Mouse (Mus musculus) CH12.LX (cell line): ENCODE data around the gene Exoc3. TPM values are rescaled to one million over a fixed set of nuclear protein-coding genes. Genes with fewer than 3 reads are reported as not detected.

Experiments used
- DNase-seq: peaks from one replicate; pipeline ENCODE4 v3.0.0-alpha.2; 2013; ENCODE audit errors: extremely low read depth
- H3K27ac ChIP-seq: 2 replicates; pipeline ENCODE4 v1.5.1; 2012; ENCODE audit warnings: low read depth, mild to moderate bottlenecking, control low read depth, moderate library complexity; ENCODE audit not compliant: insufficient read depth
- H3K27me3 ChIP-seq: replicated peaks from 2 replicates; pipeline ENCODE3; 2012; ENCODE audit warnings: inconsistent platforms
- H3K36me3 ChIP-seq, 2 experiments: replicated peaks in 1 of 2; 2 replicates each; pipeline versions ENCODE3 to v1.6.1; 2012; ENCODE audit warnings: inconsistent platforms in 1 of 2, low read length in 1 of 2, mild to moderate bottlenecking in 1 of 2, mixed read lengths in 1 of 2, moderate library complexity in 1 of 2; ENCODE audit not compliant: control insufficient read depth in 1 of 2, insufficient read depth in 1 of 2
- H3K4me1 ChIP-seq, 2 experiments: 2 replicates each; pipeline ENCODE4 v1.6.1; 2012; ENCODE audit warnings: inconsistent platforms in 1 of 2, moderate library complexity in 1 of 2; ENCODE audit not compliant: insufficient read depth in 2 of 2, control insufficient read depth in 1 of 2
- H3K4me2 ChIP-seq: 2 replicates; pipeline ENCODE4 v1.6.1; 2012; ENCODE audit warnings: low read depth, mild to moderate bottlenecking, control low read depth; ENCODE audit not compliant: poor library complexity, insufficient read depth, severe bottlenecking
- H3K4me3 ChIP-seq, 3 experiments: fragments of 150-350 bp in 1 of 3; sonication (generic) in 1 of 3; replicated peaks in 1 of 3; 2 replicates each; pipeline versions ENCODE3 to v1.5.1; 2011 to 2012; ENCODE audit warnings: low read depth in 2 of 3, low read length in 2 of 3, mild to moderate bottlenecking in 2 of 3, moderate library complexity in 2 of 3, control low read depth in 1 of 3, improper control_type of control experiment in 1 of 3, inconsistent platforms in 1 of 3, mixed read lengths in 1 of 3; ENCODE audit not compliant: poor library complexity in 1 of 3
- H3K79me2 ChIP-seq: replicated peaks from 2 replicates; pipeline ENCODE4 v1.6.1; 2012; ENCODE audit warnings: mild to moderate bottlenecking, moderate library complexity; ENCODE audit not compliant: control insufficient read depth, poor library complexity, insufficient read depth, severe bottlenecking; ENCODE audit errors: extremely low read depth
- H3K9ac ChIP-seq: 2 replicates; pipeline ENCODE4 v1.6.1; 2012; ENCODE audit warnings: low read depth, mild to moderate bottlenecking, control low read depth, moderate library complexity; ENCODE audit not compliant: insufficient read depth
- H3K9me3 ChIP-seq: replicated peaks from 2 replicates; pipeline ENCODE3; 2012; ENCODE audit warnings: low read length, inconsistent platforms, mixed read lengths
- BHLHE40 ChIP-seq: IDR thresholded peaks from 2 replicates; pipeline ENCODE4 v1.6.1; 2011; ENCODE audit warnings: mild to moderate bottlenecking, low read depth, low read length, improper control_type of control experiment
- CHD1 ChIP-seq: IDR thresholded peaks from 2 replicates; pipeline ENCODE4 v1.6.1; 2012; ENCODE audit warnings: low read depth, low read length, improper control_type of control experiment, inconsistent platforms
- CTCF ChIP-seq, 2 experiments: IDR thresholded peaks in 1 of 2; conservative IDR thresholded peaks in 1 of 2; 2 replicates each; pipeline ENCODE4 v1.5.1; 2011 to 2012; ENCODE audit warnings: low read depth in 2 of 2, low read length in 2 of 2, improper control_type of control experiment in 1 of 2, inconsistent platforms in 1 of 2, mild to moderate bottlenecking in 1 of 2, moderate library complexity in 1 of 2
- E2F4 ChIP-seq: IDR thresholded peaks from 2 replicates; pipeline ENCODE4 v1.6.1; 2011; ENCODE audit warnings: low read depth, low read length, improper control_type of control experiment; ENCODE audit not compliant: insufficient replicate concordance
- ETS1 ChIP-seq: conservative IDR thresholded peaks from 2 replicates; pipeline ENCODE4 v1.6.1; 2012; ENCODE audit warnings: low read depth, mild to moderate bottlenecking, inconsistent platforms, low read length, improper control_type of control experiment, moderate library complexity
- JUN ChIP-seq: IDR thresholded peaks from 2 replicates; pipeline ENCODE4 v1.6.1; 2011; ENCODE audit warnings: low read depth, mild to moderate bottlenecking, low read length, improper control_type of control experiment, moderate library complexity; ENCODE audit not compliant: insufficient read depth
- JUND ChIP-seq: conservative IDR thresholded peaks from 2 replicates; pipeline ENCODE4 v1.6.1; 2011; ENCODE audit warnings: low read depth, low read length, improper control_type of control experiment
- KAT2A ChIP-seq: IDR thresholded peaks from 2 replicates; pipeline ENCODE4 v1.6.1; 2012; ENCODE audit warnings: low read length, improper control_type of control experiment, inconsistent platforms; ENCODE audit not compliant: insufficient replicate concordance
- MAFK ChIP-seq: IDR thresholded peaks from 2 replicates; pipeline ENCODE4 v1.6.1; 2011; ENCODE audit warnings: low read length, improper control_type of control experiment; ENCODE audit not compliant: insufficient replicate concordance
- MAZ ChIP-seq: IDR thresholded peaks from 2 replicates; pipeline ENCODE4 v1.6.1; 2012; ENCODE audit warnings: low read depth, mild to moderate bottlenecking, inconsistent platforms, low read length, improper control_type of control experiment, moderate library complexity
- NELFE ChIP-seq: IDR thresholded peaks from 2 replicates; pipeline ENCODE4 v1.6.1; 2011; ENCODE audit warnings: low read depth, low read length, improper control_type of control experiment
- NRF1 ChIP-seq: IDR thresholded peaks from 2 replicates; pipeline ENCODE4 v1.6.1; 2014; ENCODE audit warnings: low read depth, mild to moderate bottlenecking, inconsistent platforms, low read length, improper control_type of control experiment, moderate library complexity
- POLR2A ChIP-seq: IDR thresholded peaks from 2 replicates; pipeline ENCODE4 v1.6.1; 2011; ENCODE audit warnings: low read depth, mild to moderate bottlenecking, improper control_type of control experiment, low read length
- RAD21 ChIP-seq: IDR thresholded peaks from 2 replicates; pipeline ENCODE4 v1.6.1; 2011; ENCODE audit warnings: low read depth, mild to moderate bottlenecking, low read length, improper control_type of control experiment, moderate library complexity
- SIN3A ChIP-seq: IDR thresholded peaks from 2 replicates; pipeline ENCODE4 v1.6.1; 2012; ENCODE audit warnings: low read length, improper control_type of control experiment, inconsistent platforms
- TCF12 ChIP-seq: IDR thresholded peaks from 2 replicates; pipeline ENCODE4 v1.6.1; 2014; ENCODE audit warnings: low read depth, mild to moderate bottlenecking, inconsistent platforms, low read length, improper control_type of control experiment
- UBTF ChIP-seq: IDR thresholded peaks from 2 replicates; pipeline ENCODE4 v1.6.1; 2012; ENCODE audit warnings: low read depth, mild to moderate bottlenecking, inconsistent platforms, low read length, improper control_type of control experiment, moderate library complexity
- USF2 ChIP-seq: conservative IDR thresholded peaks from 2 replicates; pipeline ENCODE4 v1.6.1; 2011; ENCODE audit warnings: low read depth, low read length, improper control_type of control experiment
- ZKSCAN1 ChIP-seq: IDR thresholded peaks from 2 replicates; pipeline ENCODE4 v1.6.1; 2012; ENCODE audit warnings: low read depth, inconsistent platforms, low read length, improper control_type of control experiment, borderline replicate concordance
- ZNF384 ChIP-seq: IDR thresholded peaks from 2 replicates; pipeline ENCODE4 v1.6.1; 2012; ENCODE audit warnings: low read depth, low read length, improper control_type of control experiment, inconsistent platforms
- dilution Hi-C: fragments of 300-500 bp; cut with MboI; formaldehyde crosslinking; loops from 2 replicates; pipeline ENCODE4 v1.14.3; 2020; ENCODE audit warnings: low sequenced_read_pairs; ENCODE audit not compliant: extremely low pct_unique_long_range_greater_than_20kb, extremely low pct_ligation_motif_present
- in situ Hi-C: fragments of 300-500 bp; cut with MboI; formaldehyde crosslinking; loops from 3 replicates; pipeline ENCODE4 v1.14.3; 2019; ENCODE audit warnings: low sequenced_read_pairs, low pct_ligation_motif_present, low pct_unique_long_range_greater_than_20kb, mixed read lengths
- polyA plus RNA-seq: library from polyadenylated mRNA; unstranded; fragments of >175 nt; gene quantifications from 2 replicates; pipeline ENCODE4 v1.2.1, GENCODE M21; 2012; ENCODE audit warnings: low read depth; ENCODE audit not compliant: insufficient read length
- total RNA-seq, 2 experiments: library from RNA; depleted of rRNA; stranded (reverse); fragments of 300-350 nt in 1 of 2; fragments of >200 nt in 1 of 2; gene quantifications; 2 replicates each; pipeline ENCODE4 v1.2.3; 2012 to 2014

Exoc3 gene
- total and polyA plus RNA-seq, 3 experiments: 23.3 to 28.9 (median 26.5) TPM

DNA sequence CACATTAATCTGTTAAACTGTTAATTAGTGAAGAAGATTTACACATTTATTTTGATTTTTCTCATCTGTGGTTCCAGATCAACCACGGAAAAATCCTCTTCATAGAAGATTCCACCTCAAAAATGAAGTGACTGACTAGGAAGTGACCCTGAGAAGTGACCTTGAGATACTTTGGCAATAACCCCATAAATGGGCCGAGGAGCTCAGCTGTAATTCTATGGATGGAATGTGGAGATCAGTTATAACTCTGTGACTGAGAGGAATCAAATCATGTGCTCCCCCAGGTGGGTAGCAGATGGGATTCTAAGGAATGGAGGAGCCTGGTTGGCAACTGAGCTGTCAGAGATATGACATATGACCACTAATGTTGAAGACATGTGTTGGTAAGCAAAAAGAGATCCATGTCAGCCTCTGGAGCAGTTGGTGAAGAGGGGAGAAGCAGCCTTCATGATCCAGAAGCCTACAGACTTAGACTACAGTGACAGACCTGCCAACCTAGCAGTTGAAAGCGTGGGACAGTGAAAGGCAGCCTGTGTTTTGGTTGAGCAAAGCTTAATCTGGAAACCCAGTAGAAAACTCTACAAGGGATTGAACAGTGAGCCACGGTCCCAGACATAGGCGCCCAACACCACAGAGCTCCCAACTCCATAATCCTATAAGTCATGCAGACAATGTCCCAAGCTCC lies 25.4 kb downstream of the Exoc3 start:
- TF ChIP-seq ETS1: no peak
- no peak for TF ChIP-seq NRF1
- TF ChIP-seq ZKSCAN1: no peak
- TF ChIP-seq BHLHE40: no peak
- TF ChIP-seq UBTF: no peak
- TF ChIP-seq E2F4: no peak
- TF ChIP-seq RAD21: no peak
- no peak for TF ChIP-seq CHD1
- TF ChIP-seq SIN3A: no peak
- TF ChIP-seq MAZ: no peak
- no peak for TF ChIP-seq TCF12
- TF ChIP-seq POLR2A: no peak
- no peak for TF ChIP-seq ZNF384
- no peak for TF ChIP-seq NELFE
- Histone ChIP-seq H3K4me3 (no peak overlapping the region), H3K36me3 (peaks cover 42 to 57% of the 10 kb centered on the region in 2 experiments), H3K9ac (no peak overlapping the region), H3K79me2 (no peaks in the 10 kb centered on the region), H3K4me2 (no peak overlapping the region), H3K4me1 (no peaks in the 10 kb centered on the region), H3K27me3 (no peaks in the 10 kb centered on the region), H3K9me3 (no peaks in the 10 kb centered on the region), H3K27ac (no peak overlapping the region)
- in situ Hi-C loops: no loop called here
- dilution Hi-C loops: no loop called here
- DNase-seq: no peak

DNA sequence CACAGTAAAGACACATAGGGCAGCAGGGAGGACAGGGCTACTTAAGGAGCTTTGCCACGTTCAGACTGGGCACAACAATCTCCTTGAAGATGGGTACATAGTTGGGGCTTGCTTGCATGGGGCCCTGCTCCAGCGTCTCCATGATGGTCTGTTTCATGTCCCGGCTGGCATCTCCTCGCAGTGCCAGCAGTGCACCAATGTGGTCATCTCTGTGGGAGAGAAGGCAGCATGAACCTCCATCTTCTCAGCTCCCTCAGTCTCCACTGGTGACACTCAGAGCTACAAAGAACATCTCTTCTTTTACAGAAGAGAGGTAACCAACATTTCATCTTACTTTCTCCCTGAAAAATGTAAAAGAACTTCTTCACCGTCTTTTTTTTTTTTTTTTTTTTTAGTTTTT lies 36.5 kb downstream of the Exoc3 start:
- H3K9ac ChIP-seq: no peak overlapping the region
- H3K4me1 ChIP-seq: no peaks in the 10 kb centered on the region
- no peak overlapping the region for H3K27ac ChIP-seq
- H3K9me3 ChIP-seq: no peaks in the 10 kb centered on the region
- dilution Hi-C loops (no loop called here), in situ Hi-C loops (no loop called here)
- no peaks in the 10 kb centered on the region for H3K79me2 ChIP-seq
- no peak overlapping the region for H3K4me2 ChIP-seq
- H3K36me3 ChIP-seq: peaks cover 34 to 77% of the 10 kb centered on the region in 2 experiments
- no peaks in the 10 kb centered on the region for H3K27me3 ChIP-seq
- TF ChIP-seq USF2 (no peak), CHD1 (no peak), JUN (no peak), MAFK (no peak), KAT2A (no peak), JUND (no peak), CTCF (conservative IDR thresholded peaks at IDR 0.05 in 1 of 2, IDR thresholded peaks at IDR 0.05 in 1 of 2; ENCODE audit: low read depth in 2 of 2, low read length in 2 of 2) (no peak), RAD21 (no peak)
- TF ChIP-seq, all 38 proteins: peak for 0
- H3K4me3 ChIP-seq: no peak overlapping the region
- no peak for DNase-seq
